Mouse (Mus musculus): ENCODE data around the gene Itm2b.

Itm2b gene

GRCm38 (mm10) chr14:73313864-73314263, 71.2 kb downstream of the Itm2b start:
- DNase-seq: no peak

- no peak for DNase-seq
These were observed 71.7 kb downstream of the Itm2b start for GRCm38 (mm10) chr14:73313396-73313795.

GRCm38 (mm10) chr14:73312909-73313308, 72.2 kb downstream of the Itm2b start:
- DNase-seq: no peak
